Mouse (Mus musculus) heart, adult 2 months (tissue): ENCODE data around the gene Ttc14. TPM values are rescaled to one million over a fixed set of nuclear protein-coding genes. Genes with fewer than 3 reads are reported as not detected.
A peak's percentile ranks its signal among the peaks of the same experiment; 100 is the strongest.

Experiments
- DNase-seq, 2 experiments: peaks; one replicate each; pipeline ENCODE4 v3.0.0; 2021
- H3K27ac ChIP-seq: fragments of 200-600 bp; 2 replicates; pipeline ENCODE4 v1.8.1; 2022
- H3K27me3 ChIP-seq: fragments of 200-500 bp; 2 replicates; pipeline ENCODE4 v1.6.1; 2012; ENCODE audit warnings: mild to moderate bottlenecking, low read length, inconsistent platforms, mixed read lengths; ENCODE audit not compliant: control insufficient read depth, insufficient read depth
- H3K36me3 ChIP-seq: fragments of 200-500 bp; 2 replicates; pipeline ENCODE4 v1.6.1; 2012; ENCODE audit warnings: low read length, inconsistent platforms; ENCODE audit not compliant: control insufficient read depth, insufficient read depth
- H3K4me1 ChIP-seq: fragments of 200-500 bp; 2 replicates; pipeline ENCODE4 v1.6.1; 2011; ENCODE audit warnings: low read length; ENCODE audit not compliant: control insufficient read depth, insufficient read depth
- H3K4me3 ChIP-seq: fragments of 200-600 bp; 2 replicates; pipeline ENCODE4 v1.8.1; 2022
- H3K79me2 ChIP-seq: fragments of 200-500 bp; replicated peaks from 2 replicates; pipeline ENCODE4 v1.6.1; 2012; ENCODE audit warnings: mild to moderate bottlenecking, inconsistent platforms, low read length, moderate library complexity, mixed read lengths; ENCODE audit not compliant: control insufficient read depth, insufficient read depth
- H3K9ac ChIP-seq: fragments of 200-500 bp; 2 replicates; pipeline ENCODE4 v1.6.1; 2012; ENCODE audit warnings: low read depth, mild to moderate bottlenecking, control low read depth, inconsistent platforms, low read length, mixed read lengths
- CTCF ChIP-seq: fragments of 200-600 bp; IDR thresholded peaks from 2 replicates; pipeline ENCODE4 v1.8.1; 2022; ENCODE audit warnings: antibody characterized with exemption, mild to moderate bottlenecking, moderate library complexity
- EP300 ChIP-seq: fragments of 200-500 bp; IDR thresholded peaks from 2 replicates; pipeline ENCODE4 v1.6.1; 2011; ENCODE audit warnings: low read depth, low read length, control low read depth; ENCODE audit not compliant: insufficient read depth
- POLR2A ChIP-seq: fragments of 200-500 bp; IDR thresholded peaks from 2 replicates; pipeline ENCODE4 v1.6.1; 2011; ENCODE audit warnings: mild to moderate bottlenecking, low read depth, low read length, control low read depth; ENCODE audit not compliant: insufficient read depth
- WGBS: fragments of 180-500 bp; shearing (Covaris S2); methylation state at CpG from one replicate; pipeline ENCODE4 v1.1.7; 2018; 5-methylcytosine and 5-hydroxymethylcytosine counted together
- intact Hi-C: fragments of 180-260 bp; cut with DNase I; formaldehyde crosslinking; loops from one replicate; pipeline ENCODE4 v1.15.1; 2025
- polyA plus RNA-seq: library from polyadenylated mRNA; depleted of rRNA; stranded (reverse); fragments of >200 nt; gene quantifications from 2 replicates; pipeline ENCODE4 v1.2.3, GENCODE M21; 2012; rRNA removed
- total RNA-seq, 2 experiments: library from RNA; stranded (reverse); gene quantifications; 2 replicates each; pipeline ENCODE4 v1.2.3; 2021

Gene Ttc14
- total and polyA plus RNA-seq, 3 experiments: 7.4 to 18.9 (median 14.1) TPM

GRCm38 (mm10) chr3:33853062-33853461 lies 53.4 kb downstream of the Ttc14 start:
- TF ChIP-seq CTCF: peak; percentile 15; the same call in 1 of the 2 replicates
- TF ChIP-seq POLR2A: no peak
- TF ChIP-seq EP300: no peak
- H3K9ac ChIP-seq: no peak overlapping the region
- WGBS: 56% methylated on average over 1 of the region's 1 CpGs
- intact Hi-C loops: no loop called here
- no peaks in the 10 kb centered on the region for H3K36me3 ChIP-seq
- H3K4me1 ChIP-seq: no peaks in the 10 kb centered on the region
- H3K4me3 ChIP-seq: no peak overlapping the region
- no peaks in the 10 kb centered on the region for H3K27me3 ChIP-seq
- no peak for DNase-seq
- no peak overlapping the region for H3K27ac ChIP-seq
- H3K79me2 ChIP-seq: no peaks in the 10 kb centered on the region

- H3K27ac ChIP-seq: no peak overlapping the region
- intact Hi-C loops: no loop called here
- H3K4me1 ChIP-seq: no peaks in the 10 kb centered on the region
- no peaks in the 10 kb centered on the region for H3K36me3 ChIP-seq
- 74% methylated on average over 3 of the region's 3 CpGs for WGBS
- no peak overlapping the region for H3K4me3 ChIP-seq
- H3K9ac ChIP-seq: no peak overlapping the region
- no peaks in the 10 kb centered on the region for H3K79me2 ChIP-seq
- no peak for DNase-seq
- TF ChIP-seq CTCF: no peak
- no peak for TF ChIP-seq EP300
- no peak for TF ChIP-seq POLR2A
- no peaks in the 10 kb centered on the region for H3K27me3 ChIP-seq
These were observed 59.3 kb downstream of the Ttc14 start for GRCm38 (mm10) chr3:33858939-33859338.

- Histone ChIP-seq H3K27me3 (no peaks in the 10 kb centered on the region), H3K36me3 (no peaks in the 10 kb centered on the region), H3K4me1 (no peaks in the 10 kb centered on the region), H3K4me3 (no peak overlapping the region), H3K79me2 (no peaks in the 10 kb centered on the region), H3K27ac (no peak overlapping the region), H3K9ac (no peak overlapping the region)
- no peak for DNase-seq
- intact Hi-C loops: no loop called here
- TF ChIP-seq POLR2A: no peak
- TF ChIP-seq CTCF: no peak
- no peak for TF ChIP-seq EP300
These were observed 64.4 kb downstream of the Ttc14 start for GRCm38 (mm10) chr3:33864000-33864540.

Other genes starting within 250 kb of the Ttc14 start
- gene Ccdc39, start 44.5 kb downstream of the Ttc14 start, total RNA-seq: under 1 TPM; 0.09 to 0.13 TPM
- gene Ccdc39, start 44.5 kb downstream of the Ttc14 start, polyA plus RNA-seq: 0.47 and 2.5 TPM in 2 replicates
- gene Fxr1, start 220.1 kb downstream of the Ttc14 start, total RNA-seq: 100 to 1,000 TPM; 177 to 197 TPM
- 32.2 and 73.2 TPM in 2 replicates for gene Fxr1, start 220.1 kb downstream of the Ttc14 start, polyA plus RNA-seq